Mouse (Mus musculus): ENCODE measurements around the gene Kif5c. TPM values are rescaled to one million over a fixed set of nuclear protein-coding genes. Genes with fewer than 3 reads are reported as not detected.

Gene Kif5c
- polyA plus RNA-seq, 1 experiment = 8.6 TPM

- H3K27ac ChIP-seq (ENCODE audit: insufficient read depth, low read length) = no peak overlapping the region
- TF ChIP-seq CTCF (IDR thresholded peaks at IDR 0.05; ENCODE audit: borderline replicate concordance, insufficient read depth, low read length) = no peak
- TF ChIP-seq POLR2A (IDR thresholded peaks at IDR 0.05; ENCODE audit: low read depth, low read length) = no peak
- peaks cover 17% of the 10 kb centered on the region for H3K4me1 ChIP-seq (ENCODE audit: control insufficient read depth, insufficient read depth, low read length)
Observed at GRCm38 (mm10) chr2:49746947-49747346, 127.8 kb downstream of the Kif5c start.

GRCm38 (mm10) chr2:49747670-49748069 lies 128.6 kb downstream of the Kif5c start:
- H3K27ac ChIP-seq (ENCODE audit: insufficient read depth, low read length) = no peak overlapping the region
- H3K4me3 ChIP-seq (ENCODE audit: insufficient read depth, low read length) = no peak overlapping the region
- H3K4me1 ChIP-seq (ENCODE audit: control insufficient read depth, insufficient read depth, low read length) = peaks cover 13% of the 10 kb centered on the region
- TF ChIP-seq CTCF (IDR thresholded peaks at IDR 0.05; ENCODE audit: borderline replicate concordance, insufficient read depth, low read length) (no peak), POLR2A (IDR thresholded peaks at IDR 0.05; ENCODE audit: low read depth, low read length) (no peak)

More at GRCm38 (mm10) chr2:49746947-49747346, 127.8 kb downstream of the Kif5c start:
- no peak overlapping the region for H3K4me3 ChIP-seq (ENCODE audit: insufficient read depth, low read length)

GRCm38 (mm10) chr2:49748628-49749342 lies 129.7 kb downstream of the Kif5c start:
- TF ChIP-seq POLR2A (IDR thresholded peaks at IDR 0.05; ENCODE audit: low read depth, low read length) (no peak), CTCF (IDR thresholded peaks at IDR 0.05; ENCODE audit: borderline replicate concordance, insufficient read depth, low read length) (no peak)
- Histone ChIP-seq H3K27ac (ENCODE audit: insufficient read depth, low read length) (no peak overlapping the region), H3K4me1 (ENCODE audit: control insufficient read depth, insufficient read depth, low read length) (peaks cover 7% of the 10 kb centered on the region), H3K4me3 (ENCODE audit: insufficient read depth, low read length) (no peak overlapping the region)

- TF ChIP-seq POLR2A (IDR thresholded peaks at IDR 0.05; ENCODE audit: low read depth, low read length) (no peak), CTCF (IDR thresholded peaks at IDR 0.05; ENCODE audit: borderline replicate concordance, insufficient read depth, low read length) (no peak)
- no peak overlapping the region for H3K4me3 ChIP-seq (ENCODE audit: insufficient read depth, low read length)
- H3K27ac ChIP-seq (ENCODE audit: insufficient read depth, low read length) = no peak overlapping the region
- peaks cover 1% of the 10 kb centered on the region for H3K4me1 ChIP-seq (ENCODE audit: control insufficient read depth, insufficient read depth, low read length)
Observed at GRCm38 (mm10) chr2:49749730-49750576, 130.9 kb downstream of the Kif5c start.

- no peak overlapping the region for H3K4me3 ChIP-seq (ENCODE audit: insufficient read depth, low read length)
- TF ChIP-seq CTCF (IDR thresholded peaks at IDR 0.05; ENCODE audit: borderline replicate concordance, insufficient read depth, low read length) (no peak), POLR2A (IDR thresholded peaks at IDR 0.05; ENCODE audit: low read depth, low read length) (no peak)
- H3K4me1 ChIP-seq (ENCODE audit: control insufficient read depth, insufficient read depth, low read length) = no peaks in the 10 kb centered on the region; the same call in 1 of the 2 replicates
- H3K27ac ChIP-seq (ENCODE audit: insufficient read depth, low read length) = no peak overlapping the region
Observed at GRCm38 (mm10) chr2:49751544-49752210, 132.6 kb downstream of the Kif5c start.

GRCm38 (mm10) chr2:49752211-49752607 lies 133.1 kb downstream of the Kif5c start:
- TF ChIP-seq CTCF (IDR thresholded peaks at IDR 0.05; ENCODE audit: borderline replicate concordance, insufficient read depth, low read length) (no peak), POLR2A (IDR thresholded peaks at IDR 0.05; ENCODE audit: low read depth, low read length) (no peak)
- Histone ChIP-seq H3K4me1 (ENCODE audit: control insufficient read depth, insufficient read depth, low read length) (no peaks in the 10 kb centered on the region; the same call in 1 of the 2 replicates), H3K27ac (ENCODE audit: insufficient read depth, low read length) (no peak overlapping the region), H3K4me3 (ENCODE audit: insufficient read depth, low read length) (no peak overlapping the region)

- H3K4me1 ChIP-seq (ENCODE audit: control insufficient read depth, insufficient read depth, low read length) = no peaks in the 10 kb centered on the region; the same call in 1 of the 2 replicates
- no peak overlapping the region for H3K4me3 ChIP-seq (ENCODE audit: insufficient read depth, low read length)
- no peak for TF ChIP-seq POLR2A (IDR thresholded peaks at IDR 0.05; ENCODE audit: low read depth, low read length)
- TF ChIP-seq CTCF (IDR thresholded peaks at IDR 0.05; ENCODE audit: borderline replicate concordance, insufficient read depth, low read length) = no peak
- H3K27ac ChIP-seq (ENCODE audit: insufficient read depth, low read length) = no peak overlapping the region
Observed at GRCm38 (mm10) chr2:49753062-49753461, 134.0 kb downstream of the Kif5c start.

GRCm38 (mm10) chr2:49755054-49755453 lies 136.0 kb downstream of the Kif5c start:
- no peak overlapping the region for H3K4me3 ChIP-seq (ENCODE audit: insufficient read depth, low read length)
- H3K27ac ChIP-seq (ENCODE audit: insufficient read depth, low read length) = no peak overlapping the region
- no peak for TF ChIP-seq CTCF (IDR thresholded peaks at IDR 0.05; ENCODE audit: borderline replicate concordance, insufficient read depth, low read length)
- no peak for TF ChIP-seq POLR2A (IDR thresholded peaks at IDR 0.05; ENCODE audit: low read depth, low read length)
- H3K4me1 ChIP-seq (ENCODE audit: control insufficient read depth, insufficient read depth, low read length) = no peaks in the 10 kb centered on the region

- H3K27ac ChIP-seq (ENCODE audit: insufficient read depth, low read length) = no peak overlapping the region
- H3K4me3 ChIP-seq (ENCODE audit: insufficient read depth, low read length) = no peak overlapping the region
- no peak for TF ChIP-seq POLR2A (IDR thresholded peaks at IDR 0.05; ENCODE audit: low read depth, low read length)
- TF ChIP-seq CTCF (IDR thresholded peaks at IDR 0.05; ENCODE audit: borderline replicate concordance, insufficient read depth, low read length) = no peak
- H3K4me1 ChIP-seq (ENCODE audit: control insufficient read depth, insufficient read depth, low read length) = no peaks in the 10 kb centered on the region
Observed at GRCm38 (mm10) chr2:49757616-49758015, 138.5 kb downstream of the Kif5c start.
